Mouse (Mus musculus): ENCODE results near the gene 1810010D01Rik. TPM values are rescaled to one million over a fixed set of nuclear protein-coding genes. Genes with fewer than 3 reads are reported as not detected.

1810010D01Rik gene
- total RNA-seq, 1 experiment = 1.0 TPM

DNA sequence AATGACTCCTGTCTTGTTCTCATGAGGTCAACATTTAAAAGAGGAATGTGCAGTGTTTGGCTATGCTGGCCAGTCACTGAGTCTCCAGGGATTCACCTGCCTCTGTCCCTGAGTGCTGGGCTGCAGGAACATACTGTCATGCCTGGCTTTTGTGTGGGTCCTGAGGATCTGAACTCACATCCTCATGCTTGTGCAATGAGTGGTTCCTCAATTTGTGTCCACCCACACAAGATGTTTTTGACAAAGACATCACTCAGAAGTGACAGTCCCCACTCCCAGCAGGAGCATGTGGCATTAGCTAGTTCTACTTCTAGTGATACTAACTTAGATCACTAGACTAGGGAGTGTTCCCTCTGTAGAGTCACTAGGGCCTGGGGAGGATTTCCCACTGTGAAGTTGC is 17.4 kb downstream of the 1810010D01Rik start:
- no peak overlapping the region for H3K9ac ChIP-seq (ENCODE audit: insufficient read depth, low read depth, low read length, poor library complexity, severe bottlenecking)
- in situ Hi-C loops (cut with MboI; ENCODE audit: low sequenced_read_pairs in 2 of 2, unreplicated experiment in 2 of 2) = no loop called here

GRCm38 (mm10) chr7:145189342-145189741 is 18.6 kb downstream of the 1810010D01Rik start:
- Histone ChIP-seq H3K27ac (ENCODE audit: insufficient read depth, low read depth, low read length, poor library complexity, severe bottlenecking) (no peak overlapping the region), H3K9me3 (ENCODE audit: control insufficient read depth, insufficient read depth, low read depth, low read length) (no peaks in the 10 kb centered on the region), H3K36me3 (ENCODE audit: control insufficient read depth, insufficient read depth, low read length, poor library complexity, severe bottlenecking) (no peaks in the 10 kb centered on the region), H3K9ac (ENCODE audit: insufficient read depth, low read depth, low read length, poor library complexity, severe bottlenecking) (no peak overlapping the region), H3K4me3 (ENCODE audit: insufficient read depth in 1 of 2, low read depth in 1 of 2, low read length in 2 of 2, poor library complexity in 1 of 2, severe bottlenecking in 1 of 2) (no peak overlapping the region), H3K4me1 (ENCODE audit: control insufficient read depth in 2 of 2, insufficient read depth in 2 of 2, low read length in 2 of 2, poor library complexity in 1 of 2) (no peaks in the 10 kb centered on the region)
- in situ Hi-C loops (cut with MboI; ENCODE audit: low sequenced_read_pairs in 2 of 2, unreplicated experiment in 2 of 2) = no loop called here
- no peak for DNase-seq (ENCODE audit: low read depth, low spot score)
- TF ChIP-seq MAFK (IDR thresholded peaks at IDR 0.05; ENCODE audit: insufficient read depth, low read depth, low read length) (no peak), HCFC1 (IDR thresholded peaks at IDR 0.05; ENCODE audit: borderline replicate concordance, insufficient read depth, low read length) (no peak), ZC3H11A (IDR thresholded peaks at IDR 0.05; ENCODE audit: borderline replicate concordance, low read depth, low read length) (no peak), CHD2 (IDR thresholded peaks at IDR 0.05; ENCODE audit: low read depth, low read length) (no peak), ZNF384 (IDR thresholded peaks at IDR 0.05; ENCODE audit: low read depth, low read length) (no peak)

More for the DNA sequence above, 17.4 kb downstream of the 1810010D01Rik start:
- Histone ChIP-seq H3K27ac (ENCODE audit: insufficient read depth, low read depth, low read length, poor library complexity, severe bottlenecking) (no peak overlapping the region), H3K9me3 (ENCODE audit: control insufficient read depth, insufficient read depth, low read depth, low read length) (no peaks in the 10 kb centered on the region), H3K4me1 (ENCODE audit: control insufficient read depth in 2 of 2, insufficient read depth in 2 of 2, low read length in 2 of 2, poor library complexity in 1 of 2) (no peaks in the 10 kb centered on the region), H3K36me3 (ENCODE audit: control insufficient read depth, insufficient read depth, low read length, poor library complexity, severe bottlenecking) (no peaks in the 10 kb centered on the region), H3K4me3 (ENCODE audit: insufficient read depth in 1 of 2, low read depth in 1 of 2, low read length in 2 of 2, poor library complexity in 1 of 2, severe bottlenecking in 1 of 2) (no peak overlapping the region)
- no peak for DNase-seq (ENCODE audit: low read depth, low spot score)
- no peak for TF ChIP-seq ZNF384 (IDR thresholded peaks at IDR 0.05; ENCODE audit: low read depth, low read length)
- no peak for TF ChIP-seq HCFC1 (IDR thresholded peaks at IDR 0.05; ENCODE audit: borderline replicate concordance, insufficient read depth, low read length)
- TF ChIP-seq CHD2 (IDR thresholded peaks at IDR 0.05; ENCODE audit: low read depth, low read length) = no peak
- no peak for TF ChIP-seq MAFK (IDR thresholded peaks at IDR 0.05; ENCODE audit: insufficient read depth, low read depth, low read length)
- no peak for TF ChIP-seq ZC3H11A (IDR thresholded peaks at IDR 0.05; ENCODE audit: borderline replicate concordance, low read depth, low read length)

DNA sequence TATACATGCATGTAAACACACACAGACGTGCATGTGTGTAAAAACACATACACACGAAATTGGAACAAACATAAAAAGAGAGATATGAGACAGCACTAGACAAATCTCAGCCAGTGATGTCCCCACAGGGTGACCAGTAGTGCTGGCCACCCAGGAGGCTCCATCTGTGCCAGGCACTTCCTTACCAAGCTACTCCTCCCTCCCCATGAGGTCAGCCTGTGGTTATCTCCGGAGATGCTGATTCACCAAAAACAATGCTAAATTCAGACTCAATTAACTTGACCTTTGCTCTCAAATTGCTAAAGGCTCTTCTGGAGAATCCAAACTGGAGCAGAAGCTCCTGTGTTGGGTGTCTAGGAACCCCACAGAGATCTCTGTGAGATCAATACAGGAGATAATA is 20.1 kb downstream of the 1810010D01Rik start:
- Histone ChIP-seq H3K27ac (ENCODE audit: insufficient read depth, low read depth, low read length, poor library complexity, severe bottlenecking) (no peak overlapping the region), H3K9me3 (ENCODE audit: control insufficient read depth, insufficient read depth, low read depth, low read length) (no peaks in the 10 kb centered on the region), H3K4me3 (ENCODE audit: insufficient read depth in 1 of 2, low read depth in 1 of 2, low read length in 2 of 2, poor library complexity in 1 of 2, severe bottlenecking in 1 of 2) (no peak overlapping the region), H3K4me1 (ENCODE audit: control insufficient read depth in 2 of 2, insufficient read depth in 2 of 2, low read length in 2 of 2, poor library complexity in 1 of 2) (no peaks in the 10 kb centered on the region), H3K36me3 (ENCODE audit: control insufficient read depth, insufficient read depth, low read length, poor library complexity, severe bottlenecking) (no peaks in the 10 kb centered on the region), H3K9ac (ENCODE audit: insufficient read depth, low read depth, low read length, poor library complexity, severe bottlenecking) (no peak overlapping the region)
- in situ Hi-C loops (cut with MboI; ENCODE audit: low sequenced_read_pairs in 2 of 2, unreplicated experiment in 2 of 2) = no loop called here
- DNase-seq (ENCODE audit: low read depth, low spot score) = no peak
- TF ChIP-seq ZC3H11A (IDR thresholded peaks at IDR 0.05; ENCODE audit: borderline replicate concordance, low read depth, low read length) = no peak
- no peak for TF ChIP-seq MAFK (IDR thresholded peaks at IDR 0.05; ENCODE audit: insufficient read depth, low read depth, low read length)
- no peak for TF ChIP-seq HCFC1 (IDR thresholded peaks at IDR 0.05; ENCODE audit: borderline replicate concordance, insufficient read depth, low read length)
- TF ChIP-seq CHD2 (IDR thresholded peaks at IDR 0.05; ENCODE audit: low read depth, low read length) = no peak
- TF ChIP-seq ZNF384 (IDR thresholded peaks at IDR 0.05; ENCODE audit: low read depth, low read length) = no peak

DNA sequence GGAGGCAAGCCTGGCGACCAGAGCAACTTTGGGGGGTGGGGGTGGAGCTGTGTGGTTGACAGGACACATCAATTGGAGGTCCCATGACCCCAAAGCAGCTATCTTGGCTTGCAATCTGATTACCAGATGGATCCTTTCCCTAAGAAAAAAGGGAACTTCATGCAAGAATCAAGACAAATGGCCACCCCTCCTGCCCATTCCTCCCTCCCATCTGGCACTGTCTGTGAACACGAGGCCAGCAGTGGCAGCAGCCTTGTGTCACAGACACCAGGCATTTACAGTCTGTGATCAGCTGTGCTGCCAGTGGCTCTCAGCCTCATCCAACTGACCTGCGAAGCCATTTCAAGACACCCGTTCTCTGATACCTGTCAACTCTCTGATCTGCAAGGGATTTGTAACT is 25.5 kb downstream of the 1810010D01Rik start:
- Histone ChIP-seq H3K36me3 (ENCODE audit: control insufficient read depth, insufficient read depth, low read length, poor library complexity, severe bottlenecking) (no peaks in the 10 kb centered on the region), H3K9ac (ENCODE audit: insufficient read depth, low read depth, low read length, poor library complexity, severe bottlenecking) (no peak overlapping the region), H3K4me3 (ENCODE audit: insufficient read depth in 1 of 2, low read depth in 1 of 2, low read length in 2 of 2, poor library complexity in 1 of 2, severe bottlenecking in 1 of 2) (no peak overlapping the region), H3K9me3 (ENCODE audit: control insufficient read depth, insufficient read depth, low read depth, low read length) (no peaks in the 10 kb centered on the region), H3K27ac (ENCODE audit: insufficient read depth, low read depth, low read length, poor library complexity, severe bottlenecking) (no peak overlapping the region), H3K4me1 (ENCODE audit: control insufficient read depth in 2 of 2, insufficient read depth in 2 of 2, low read length in 2 of 2, poor library complexity in 1 of 2) (0 out of 4 replicates have a peak, but pooled peaks cover 0 to 2% of the 10 kb centered on the region in 2 experiments)
- in situ Hi-C loops (cut with MboI; ENCODE audit: low sequenced_read_pairs in 2 of 2, unreplicated experiment in 2 of 2) = no loop called here
- TF ChIP-seq MAFK (IDR thresholded peaks at IDR 0.05; ENCODE audit: insufficient read depth, low read depth, low read length) = no peak
- TF ChIP-seq CHD2 (IDR thresholded peaks at IDR 0.05; ENCODE audit: low read depth, low read length) = no peak
- TF ChIP-seq ZC3H11A (IDR thresholded peaks at IDR 0.05; ENCODE audit: borderline replicate concordance, low read depth, low read length) = no peak
- TF ChIP-seq ZNF384 (IDR thresholded peaks at IDR 0.05; ENCODE audit: low read depth, low read length) = no peak
- no peak for TF ChIP-seq HCFC1 (IDR thresholded peaks at IDR 0.05; ENCODE audit: borderline replicate concordance, insufficient read depth, low read length)
- no peak for DNase-seq (ENCODE audit: low read depth, low spot score)

Data from ES-E14 (cell line).